Mouse (Mus musculus) testis, adult 2 months (tissue): ENCODE data around the gene Tiam1.

Experiments used
- CTCF ChIP-seq: fragments of 200-500 bp; IDR thresholded peaks from 2 replicates; pipeline ENCODE4 v1.5.1; 2012; ENCODE audit warnings: low read depth, mild to moderate bottlenecking, inconsistent platforms, low read length, moderate library complexity; ENCODE audit not compliant: control insufficient read depth, insufficient read depth, insufficient replicate concordance
- POLR2A ChIP-seq: fragments of 200-500 bp; IDR thresholded peaks from 2 replicates; pipeline ENCODE4 v1.6.1; 2012; ENCODE audit warnings: low read depth, mild to moderate bottlenecking, inconsistent platforms, low read length, moderate library complexity; ENCODE audit not compliant: control insufficient read depth

GRCm38 (mm10) chr16:90072651-90073050 is 70.9 kb downstream of the Tiam1 start:
- TF ChIP-seq CTCF (no peak), POLR2A (no peak)
